Mouse (Mus musculus) duodenum, adult 2 months (tissue): Measurements from ENCODE around the gene Tm6sf1. TPM values are rescaled to one million over a fixed set of nuclear protein-coding genes. Genes with fewer than 3 reads are reported as not detected.

Experiments used
- polyA plus RNA-seq: library from polyadenylated mRNA; depleted of rRNA; stranded (reverse); fragments of >200 nt; gene quantifications from 2 replicates; pipeline ENCODE4 v1.2.3, GENCODE M21; 2012; ENCODE audit warnings: low replicate concordance; rRNA removed

Gene Tm6sf1
- 22.2 and 34.6 TPM in 2 replicates for polyA plus RNA-seq

DNA sequence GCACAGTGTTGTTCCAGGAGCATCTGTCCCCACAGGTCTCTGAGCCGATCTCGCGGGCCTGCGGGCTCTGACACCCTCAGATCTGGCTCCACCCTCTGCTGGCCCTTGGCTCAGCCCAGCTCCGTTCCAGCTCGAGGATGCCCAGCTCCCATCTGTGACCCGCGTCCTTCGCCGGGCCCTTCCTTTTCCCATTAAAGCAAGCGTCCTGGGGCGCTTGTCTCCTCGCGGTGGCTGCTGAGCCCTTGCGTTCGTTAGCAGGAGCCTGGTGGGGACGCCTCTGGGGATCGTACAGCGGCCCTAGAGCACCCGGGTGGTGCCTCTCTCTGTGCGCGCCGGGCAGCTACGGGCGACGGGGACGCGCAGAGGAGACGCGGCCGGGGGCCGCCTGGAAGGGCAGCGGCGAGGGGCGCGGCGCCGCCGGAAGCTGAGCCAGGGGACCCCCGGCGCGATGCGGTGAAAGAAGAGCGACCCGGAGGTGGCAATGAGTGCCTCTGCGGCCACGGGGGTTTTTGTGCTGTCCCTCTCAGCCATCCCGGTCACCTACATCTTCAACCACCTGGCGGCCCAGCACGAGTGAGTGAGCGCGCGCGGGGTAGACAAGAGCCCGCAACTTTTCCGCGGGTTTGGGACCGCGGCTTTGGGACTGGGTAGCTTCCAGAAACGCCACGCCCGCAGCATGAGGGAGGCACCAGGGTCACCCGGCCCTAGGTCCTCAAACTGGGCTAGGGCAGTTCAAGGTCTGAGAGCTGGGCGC is at the start of gene Tm6sf1:
Gene Tm6sf1, plus strand, starts transcription at position 34 of the 754 bp plus-strand sequence.

DNA sequence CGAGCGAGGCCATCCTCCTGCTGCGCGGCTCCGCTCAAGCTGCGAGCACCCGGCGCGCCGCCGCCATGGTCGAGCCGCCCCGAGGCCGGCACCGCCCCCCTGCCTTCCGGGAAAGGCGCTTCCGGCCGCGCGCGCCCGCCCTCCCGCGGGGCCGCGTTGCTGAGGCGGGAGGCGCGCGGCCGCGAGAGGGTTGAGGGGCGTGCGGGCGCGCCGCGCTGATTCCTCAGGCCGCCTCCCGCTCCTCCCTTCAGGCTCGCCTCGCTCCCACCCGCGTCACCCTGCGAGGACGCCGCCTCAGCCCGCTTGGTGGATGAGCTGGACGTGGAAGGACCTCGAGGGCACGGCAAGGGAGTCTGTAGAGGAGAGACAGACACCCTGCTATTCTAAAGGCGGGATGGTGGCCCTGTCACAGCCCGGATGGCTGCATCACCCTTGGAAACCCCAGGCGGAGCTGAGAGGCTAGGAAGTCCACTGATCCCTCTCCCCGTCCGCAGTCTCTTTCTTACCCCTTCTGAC is 29.4 kb upstream of the Tm6sf1 start, which contains the start of gene Btbd1:
Gene Btbd1, minus strand, starts transcription at position 53 of the 516 bp plus-strand sequence.

DNA sequence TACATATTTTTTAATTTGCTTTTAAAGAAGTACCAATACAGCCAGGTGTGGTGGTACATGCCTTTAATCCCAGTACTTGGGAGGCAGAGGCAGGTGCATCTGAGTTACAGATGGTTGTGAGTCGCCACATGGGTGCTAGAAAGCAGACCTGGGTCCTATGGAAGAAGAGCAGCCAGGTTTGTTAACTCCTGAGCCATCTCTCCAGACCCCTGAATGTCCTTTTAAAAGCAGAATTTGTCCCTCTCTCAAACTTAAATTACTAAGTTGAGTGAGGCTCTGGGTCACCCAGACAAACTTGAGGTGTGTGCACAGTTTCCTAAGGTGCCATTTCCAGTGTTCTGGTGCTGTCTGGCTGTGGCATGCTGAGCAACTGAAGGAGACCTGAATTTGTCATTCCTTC is 3.1 kb upstream of the Tm6sf1 start, which contains the start of gene Gm10160:
Gene Gm10160, minus strand, starts transcription at position 101 of the 400 bp plus-strand sequence.

Other genes starting within 250 kb of the Tm6sf1 start
- gene Homer2, start 151.5 kb upstream of the Tm6sf1 start, polyA plus RNA-seq: 16.4 and 23.1 TPM in 2 replicates
- gene Ramac, start 96.1 kb upstream of the Tm6sf1 start, polyA plus RNA-seq: 2.2 and 2.3 TPM in 2 replicates
- 13.1 and 15.9 TPM in 2 replicates for gene 3110040N11Rik, start 69.5 kb upstream of the Tm6sf1 start, polyA plus RNA-seq
- 16.2 and 28.4 TPM in 2 replicates for gene Btbd1, start 29.6 kb upstream of the Tm6sf1 start, polyA plus RNA-seq
- gene Gm10160, start 3.2 kb upstream of the Tm6sf1 start, polyA plus RNA-seq: not detected in 2 replicates
- gene Hdgfl3, start 75.5 kb downstream of the Tm6sf1 start, polyA plus RNA-seq: 0.53 and 1.0 TPM in 2 replicates
- gene Bnc1, start 133.3 kb downstream of the Tm6sf1 start, polyA plus RNA-seq: 0.02 and 0.08 TPM in 2 replicates